Mouse (Mus musculus) lung, postnatal 14 days (tissue): ENCODE data around the gene Hnrnpab.
A peak's percentile ranks its signal among the peaks of the same experiment; 100 is the strongest.

Experiments used
- DNase-seq: peaks from one replicate; pipeline ENCODE4 v3.0.0; 2021

Gene Hnrnpab

DNA sequence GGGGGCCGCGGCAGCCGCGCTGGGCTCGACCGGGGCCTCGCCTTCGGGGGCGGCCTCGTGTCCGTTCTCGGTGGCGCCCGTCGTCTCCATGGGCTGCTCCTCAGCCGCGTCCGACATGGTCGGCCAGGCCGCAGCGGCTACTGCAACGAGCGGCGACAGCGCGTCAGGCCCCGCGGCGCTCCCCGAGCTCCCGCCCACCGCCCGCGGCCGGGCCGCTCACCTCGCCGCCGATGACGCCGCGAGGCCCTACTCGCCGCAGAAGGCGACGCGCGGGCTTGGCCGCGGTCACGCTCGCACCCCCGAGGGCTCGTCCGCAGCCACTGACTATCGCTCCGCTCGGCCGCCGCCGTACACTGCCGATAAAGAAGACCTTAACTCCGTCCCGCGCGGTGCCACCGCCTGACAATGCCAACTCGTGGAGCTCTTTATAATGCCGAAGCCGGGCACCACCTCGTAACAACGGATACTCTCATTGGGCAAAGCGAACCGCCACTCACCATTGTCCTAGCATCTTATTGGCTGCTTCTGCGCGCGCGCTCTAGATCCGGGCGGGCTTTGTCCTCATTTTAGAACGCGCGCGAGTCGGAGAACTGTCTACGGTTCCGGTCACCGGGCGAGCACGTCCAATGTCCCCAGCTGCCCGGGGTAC is at the start of gene Hnrnpab:
Gene Hnrnpab (minus strand): TSS at position 401 of the 649 bp plus-strand sequence.
- DNase-seq: peak; percentile 97

DNA sequence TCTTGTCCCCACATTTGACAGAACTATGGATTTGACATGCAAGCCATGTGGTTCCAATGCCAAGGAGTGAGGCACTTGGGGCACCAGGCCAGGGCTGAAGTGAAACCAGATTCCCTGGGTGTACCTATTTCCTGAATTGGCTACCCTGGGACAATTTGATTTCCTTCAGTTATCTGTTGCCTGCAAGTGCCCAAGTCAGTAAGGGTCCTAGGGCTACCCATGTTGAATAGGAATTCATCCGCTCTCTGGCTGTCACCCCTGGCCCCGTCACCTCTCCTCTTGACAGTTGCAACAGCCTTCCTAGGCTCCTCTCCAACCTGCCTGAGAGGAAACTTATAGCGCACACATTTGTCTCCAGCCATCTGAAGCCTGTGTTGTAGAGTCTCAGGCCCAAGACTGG is 48.2 kb upstream of the Hnrnpab start:
- no peak for DNase-seq

DNA sequence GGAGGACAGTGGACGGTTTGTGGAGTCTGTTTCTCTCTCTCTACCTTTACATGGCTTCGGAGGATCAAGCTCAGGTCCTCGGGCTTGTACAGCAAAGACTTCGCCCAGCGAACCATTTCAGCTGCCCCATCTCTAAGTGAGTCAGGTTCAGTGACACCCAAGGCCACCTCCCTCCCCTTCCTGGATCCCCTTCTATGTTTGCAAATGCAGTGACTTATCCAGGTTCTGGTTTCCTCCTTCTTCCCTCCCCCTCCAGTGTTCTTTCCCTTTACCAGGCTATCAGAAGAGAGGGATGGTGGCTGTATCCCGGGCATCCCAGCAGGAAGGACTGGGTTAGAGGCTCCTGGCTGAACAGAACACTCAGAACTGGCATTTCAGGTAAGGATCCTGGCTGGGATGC is 47.1 kb upstream of the Hnrnpab start:
- no peak for DNase-seq

- DNase-seq: no peak
Measured at GRCm38 (mm10) chr11:51652889-51653418, 46.3 kb upstream of the Hnrnpab start.

DNA sequence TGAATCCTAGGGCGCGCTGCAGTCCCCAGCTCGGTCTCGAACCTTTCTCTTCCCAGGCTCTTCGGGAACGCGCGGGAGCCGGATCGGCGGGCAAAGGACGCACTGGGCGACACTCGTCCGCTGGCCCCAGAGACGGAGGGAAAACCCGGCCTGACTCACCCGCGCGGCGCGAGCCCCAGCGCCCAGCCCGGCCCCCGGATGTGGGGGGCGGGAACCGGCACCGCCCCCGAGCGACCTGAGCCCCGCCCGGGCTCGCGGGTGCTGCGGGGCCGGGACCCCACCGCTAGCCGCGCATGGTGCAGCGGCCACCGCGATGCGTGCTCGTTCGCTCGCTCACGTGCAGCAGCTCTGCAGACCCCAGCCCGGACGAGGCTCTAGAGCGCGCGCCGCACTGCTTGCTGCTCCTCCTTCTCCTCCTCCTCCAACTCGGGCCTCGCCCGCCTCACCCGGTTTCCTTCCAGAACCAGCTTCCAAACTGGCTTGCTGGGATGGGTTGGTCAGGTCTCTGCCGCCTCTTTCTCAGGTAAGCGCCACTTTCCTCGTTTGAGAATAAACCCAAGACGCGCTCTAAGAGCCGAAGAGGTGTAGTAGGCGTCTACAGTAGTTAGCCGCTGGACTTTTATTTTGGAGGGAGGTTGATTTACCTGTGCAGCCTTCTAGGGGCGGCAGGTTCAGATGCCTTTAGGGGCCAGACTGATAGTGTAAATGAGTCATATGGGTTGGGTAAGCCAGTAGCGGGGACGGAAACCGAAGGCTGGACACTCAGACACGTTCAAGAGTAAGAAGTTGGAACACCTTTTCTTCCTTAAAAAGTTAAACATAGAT is 44.3 kb upstream of the Hnrnpab start, which contains the start of the genes N4bp3 and D930048N14Rik:
Gene N4bp3 (minus strand): TSS at position 152 of the 825 bp plus-strand sequence.
Gene D930048N14Rik (plus strand): TSS at position 264 of the 825 bp plus-strand sequence.
- DNase-seq: peak; percentile 82

DNA sequence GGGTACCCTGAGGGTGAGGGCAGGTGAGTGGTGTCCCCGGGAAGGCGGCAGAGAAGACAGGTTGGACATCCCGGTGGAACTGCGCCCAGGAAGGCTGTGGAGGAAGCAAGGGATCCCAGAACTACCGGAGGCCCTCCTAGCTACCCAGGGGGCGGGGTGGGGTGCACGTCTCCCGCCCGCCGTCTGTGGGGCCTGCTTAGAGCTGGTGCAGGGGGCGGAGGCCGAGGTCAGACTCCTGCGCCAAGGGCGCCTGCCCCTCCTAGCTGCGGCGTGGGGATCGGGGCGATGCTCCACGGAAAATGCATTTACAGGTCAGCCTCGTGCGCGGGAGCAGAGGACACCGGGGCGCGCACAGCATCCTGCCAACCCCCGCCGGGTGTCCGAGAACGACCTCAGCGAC is 43.6 kb upstream of the Hnrnpab start:
- peak; percentile 37 for DNase-seq

- DNase-seq: peak; percentile 28
Measured at GRCm38 (mm10) chr11:51649889-51650199, 43.2 kb upstream of the Hnrnpab start.

- DNase-seq: peak; percentile 17
Measured at GRCm38 (mm10) chr11:51649111-51649888, 42.7 kb upstream of the Hnrnpab start.

DNA sequence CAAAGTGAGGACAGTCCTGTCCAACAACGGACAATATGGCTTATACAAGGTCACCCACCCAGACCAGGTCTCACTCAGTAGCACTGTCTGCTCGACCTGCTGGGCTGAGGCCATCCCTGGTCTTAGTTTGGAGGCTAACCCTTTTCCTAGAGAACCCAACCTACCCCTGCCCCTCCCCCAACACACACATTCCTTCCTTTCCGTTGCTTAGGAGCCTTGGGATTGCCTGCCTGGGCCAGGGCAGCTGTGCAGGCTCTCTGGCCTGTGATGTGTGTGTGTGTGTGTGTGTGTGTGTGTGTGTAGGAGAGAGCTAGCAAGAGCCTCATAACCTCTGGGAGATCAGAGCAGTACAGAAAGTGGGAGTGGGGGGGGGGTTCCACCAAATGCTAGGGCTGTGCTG is 41.9 kb upstream of the Hnrnpab start:
- DNase-seq: peak; percentile 31

- peak; percentile 61 for DNase-seq
Measured at GRCm38 (mm10) chr11:51646751-51647667, 40.4 kb upstream of the Hnrnpab start.

GRCm38 (mm10) chr11:51646245-51646644 is 39.6 kb upstream of the Hnrnpab start:
- no peak for DNase-seq

GRCm38 (mm10) chr11:51645293-51645692 is 38.6 kb upstream of the Hnrnpab start:
- DNase-seq: peak; percentile 14

DNA sequence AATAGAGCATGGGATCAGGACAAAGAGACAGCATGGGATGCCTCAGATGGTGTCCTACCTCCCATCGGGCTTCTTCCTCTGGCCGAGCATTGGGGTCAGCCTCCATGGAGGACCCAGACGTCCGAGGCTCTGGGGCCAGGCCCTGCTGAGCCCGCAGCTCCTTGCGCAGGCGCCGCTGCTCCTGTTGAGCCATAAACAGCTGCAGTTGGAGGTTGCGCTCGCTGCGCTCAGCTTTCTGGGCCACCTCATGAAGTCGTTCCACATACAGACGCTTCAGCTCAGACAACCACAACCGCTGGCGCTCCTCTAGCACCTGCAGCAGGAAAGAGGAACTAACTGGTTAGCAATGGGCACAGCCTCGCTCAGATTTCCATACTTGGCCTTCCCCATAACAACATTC is 37.6 kb upstream of the Hnrnpab start:
- peak; percentile 25 for DNase-seq

DNA sequence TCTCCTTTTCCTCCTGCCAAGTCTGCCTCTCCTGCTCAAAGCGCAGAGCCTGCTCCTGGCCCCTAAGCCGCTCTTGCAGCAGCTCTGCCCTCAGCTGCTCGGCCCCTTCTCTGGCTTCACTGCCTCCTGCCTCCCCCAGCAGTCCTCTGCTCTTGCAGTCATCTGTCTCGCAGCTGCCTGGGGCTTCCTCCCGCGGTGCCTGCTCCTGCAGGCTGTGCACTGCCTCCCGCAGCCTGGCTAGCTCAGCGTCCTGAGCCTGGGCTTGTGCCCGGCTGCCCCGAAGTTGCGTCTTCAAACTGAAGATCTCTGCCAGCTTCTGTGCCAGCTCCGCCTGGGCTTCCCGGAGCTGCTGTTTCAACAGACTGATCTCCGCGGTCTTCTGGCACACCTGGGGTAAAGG is 37.1 kb upstream of the Hnrnpab start:
- DNase-seq: no peak

DNA sequence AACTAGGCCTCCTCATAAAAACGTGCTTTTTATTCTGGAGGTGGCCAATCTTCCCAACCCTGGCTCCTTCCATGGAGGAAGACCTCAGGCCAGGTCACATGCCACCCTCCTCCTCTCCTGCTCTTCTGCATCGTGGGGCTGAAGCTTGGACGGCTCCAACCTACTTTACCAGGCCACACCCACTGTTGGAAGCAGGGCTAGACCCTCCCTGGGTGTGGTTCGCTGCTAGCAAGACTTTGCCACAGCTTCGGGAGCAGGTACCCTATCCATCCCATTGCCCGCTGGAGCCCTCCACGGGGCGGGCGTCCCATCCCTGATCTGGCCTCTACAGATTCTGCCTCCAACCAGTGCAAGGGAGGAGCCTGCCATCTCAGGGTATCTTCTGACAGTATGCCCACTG is 36.6 kb upstream of the Hnrnpab start:
- no peak for DNase-seq

GRCm38 (mm10) chr11:51640748-51641147 is 34.1 kb upstream of the Hnrnpab start:
- DNase-seq: peak; percentile 46

GRCm38 (mm10) chr11:51638497-51638896 is 31.9 kb upstream of the Hnrnpab start:
- no peak for DNase-seq

DNA sequence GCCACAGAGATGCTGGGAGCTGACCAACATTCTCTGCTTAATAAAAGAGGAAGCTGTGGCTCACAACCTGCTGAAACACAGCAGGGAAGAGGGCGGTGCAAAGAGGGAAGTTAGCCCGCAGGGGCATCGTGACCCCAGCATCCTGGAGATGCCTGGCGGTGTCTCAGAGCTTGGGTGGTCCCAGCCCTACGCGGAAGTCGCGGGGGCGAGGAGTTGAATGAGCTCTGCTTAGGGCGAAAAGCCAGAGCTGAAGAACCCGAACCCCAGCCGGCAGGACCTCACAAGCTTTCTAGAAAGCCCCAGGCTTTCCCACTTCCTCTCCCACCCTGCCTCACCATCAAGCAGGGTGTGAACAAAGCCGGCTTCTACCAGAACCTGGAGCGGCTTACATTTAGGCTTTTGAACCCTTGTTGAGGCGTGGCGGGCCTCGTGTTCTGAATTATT is 31.3 kb upstream of the Hnrnpab start:
- peak; percentile 48 for DNase-seq

DNA sequence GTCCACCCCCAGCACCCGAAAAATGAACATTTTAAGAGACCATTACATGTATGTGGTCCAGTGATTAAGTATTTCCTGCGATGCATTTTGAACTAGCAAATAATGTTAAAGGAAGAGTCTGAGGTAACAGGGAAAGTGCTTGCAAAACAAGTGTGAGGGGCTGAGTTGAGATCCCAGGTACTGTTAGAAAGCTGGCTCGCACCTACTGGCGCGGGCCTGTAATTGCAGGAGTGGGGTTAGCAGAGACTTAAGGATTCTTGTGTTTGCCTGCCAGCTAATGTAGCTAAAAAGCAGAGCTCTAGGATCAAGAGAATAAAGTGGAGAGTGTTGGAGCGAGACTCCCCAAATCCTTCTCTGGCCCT is 29.7 kb upstream of the Hnrnpab start:
- DNase-seq: peak; percentile 61

GRCm38 (mm10) chr11:51635525-51636322 is 29.1 kb upstream of the Hnrnpab start, which contains the start of gene Rmnd5b:
TSS of gene Rmnd5b (minus strand) at chr11:51635896.
- DNase-seq: peak; percentile 86

GRCm38 (mm10) chr11:51635127-51635524 is 28.5 kb upstream of the Hnrnpab start:
- DNase-seq: no peak
